Mouse (Mus musculus) hindlimb bud, embryonic 11.5 days (tissue): ENCODE measurements around the gene Olfr823.
A peak's percentile ranks its signal among the peaks of the same experiment; 100 is the strongest.
"Not testable (repeated sequence)": the region's sequence is repeated elsewhere in the genome, so short reads cannot be mapped to it uniquely, and the experiment has no call there.

Source experiments
- DNase-seq: peaks from one replicate; pipeline ENCODE4 v3.0.0-alpha.2; 2012; ENCODE audit warnings: low read depth, low spot score; ENCODE audit errors: extremely low spot score

The Olfr823 gene

DNA sequence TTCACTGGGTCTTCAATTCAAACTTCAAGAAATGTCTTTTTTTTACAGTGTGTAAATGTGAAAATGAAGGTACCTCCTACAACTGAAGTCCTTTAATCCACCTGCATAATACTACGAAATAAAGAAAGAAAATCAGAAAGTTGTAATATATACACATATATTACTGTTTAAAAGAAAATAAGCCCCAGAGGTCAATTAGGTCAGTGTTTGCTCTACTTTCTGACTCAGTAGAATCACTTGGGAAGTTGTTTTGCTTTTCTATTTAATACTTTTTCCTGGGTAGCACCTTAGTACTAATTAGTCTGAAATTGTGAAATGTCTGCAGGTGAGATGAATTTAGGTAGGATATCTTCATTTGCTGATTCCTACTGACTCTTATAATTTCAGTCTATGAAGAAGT lies at the start of gene Olfr823:
Gene Olfr823, minus strand, starts transcription at position 101 of the 400 bp plus-strand sequence.
- not testable (repeated sequence) for DNase-seq

DNA sequence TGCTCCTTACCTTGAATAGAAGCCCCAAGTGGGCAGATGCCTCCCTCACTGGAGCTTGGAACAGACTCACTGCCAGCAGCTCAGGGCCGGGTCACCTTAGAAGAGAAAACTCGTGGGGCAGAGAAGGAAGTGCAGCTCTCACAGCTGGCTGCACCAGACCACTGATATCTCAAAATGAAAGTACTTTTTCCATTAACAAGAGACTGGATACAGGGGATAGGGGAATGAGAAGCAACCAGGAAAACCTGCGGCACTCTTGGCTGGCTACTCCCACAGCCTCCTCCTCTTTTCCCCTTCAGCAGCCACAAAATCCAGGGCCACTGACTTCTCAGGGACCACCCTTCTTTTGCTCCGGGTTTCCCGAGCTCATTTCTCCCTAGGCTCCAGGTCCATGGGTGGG lies 28.9 kb upstream of the Olfr823 start:
- no peak for DNase-seq

GRCm38 (mm10) chr10:130142481-130142880 lies 27.3 kb upstream of the Olfr823 start:
- DNase-seq: not testable (repeated sequence)

DNA sequence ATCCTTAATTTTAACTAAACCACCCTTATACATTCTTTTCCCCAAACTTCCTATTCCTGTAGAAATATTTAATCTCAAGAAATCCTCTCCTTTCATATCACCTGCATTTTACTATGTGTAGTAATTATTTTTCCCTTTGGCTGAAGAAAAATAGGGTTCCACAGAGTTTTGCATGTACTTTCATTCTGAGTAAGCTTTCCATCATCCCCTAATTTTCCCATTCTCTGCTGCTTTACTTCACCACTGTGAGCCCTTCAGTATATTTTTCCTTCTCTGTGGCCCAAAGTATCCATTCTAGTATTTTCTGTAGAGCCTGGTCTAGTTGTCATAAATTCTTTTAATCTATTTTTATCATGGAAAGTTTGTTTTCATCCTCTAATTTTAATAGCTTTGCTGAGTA lies 19.6 kb upstream of the Olfr823 start:
- DNase-seq: no peak

- DNase-seq: not testable (repeated sequence)
Observed at GRCm38 (mm10) chr10:130129900-130130299, 14.7 kb upstream of the Olfr823 start, which contains the start of gene Olfr824. TSS of gene Olfr824 (minus strand) at chr10:130130000.

- not testable (repeated sequence) for DNase-seq
Observed at GRCm38 (mm10) chr10:130116045-130116444, 862 bp upstream of the Olfr823 start.

GRCm38 (mm10) chr10:130096104-130096503 lies 19.1 kb downstream of the Olfr823 start:
- no peak for DNase-seq

DNA sequence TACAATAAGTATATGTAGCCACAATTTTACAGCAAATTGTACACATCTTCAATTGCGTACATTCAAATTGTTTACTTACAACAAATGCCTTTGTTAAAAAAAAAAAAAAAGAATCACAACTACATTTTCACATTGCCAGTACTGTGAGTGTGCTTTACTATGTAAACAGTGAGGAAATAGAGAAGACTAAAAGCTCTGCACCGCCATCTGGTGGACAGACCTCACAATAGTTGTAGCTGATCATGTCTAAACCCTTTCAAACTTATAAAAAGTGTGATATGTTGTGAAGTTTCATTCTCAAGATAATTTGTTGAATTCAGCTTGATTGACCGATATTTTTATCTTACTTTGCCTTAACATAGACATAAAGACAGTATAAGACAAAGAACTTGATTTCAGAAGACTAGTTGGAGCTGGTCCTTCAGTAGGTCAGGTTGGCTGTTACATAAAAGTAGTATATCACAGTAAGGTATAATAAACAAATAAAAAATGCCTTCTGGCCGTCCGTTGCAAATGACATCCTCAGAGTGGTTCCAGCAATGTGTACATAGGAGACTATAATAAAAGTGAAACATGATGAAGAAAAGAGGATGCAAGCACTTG lies 22.2 kb downstream of the Olfr823 start:
- DNase-seq: peak; percentile 47

DNA sequence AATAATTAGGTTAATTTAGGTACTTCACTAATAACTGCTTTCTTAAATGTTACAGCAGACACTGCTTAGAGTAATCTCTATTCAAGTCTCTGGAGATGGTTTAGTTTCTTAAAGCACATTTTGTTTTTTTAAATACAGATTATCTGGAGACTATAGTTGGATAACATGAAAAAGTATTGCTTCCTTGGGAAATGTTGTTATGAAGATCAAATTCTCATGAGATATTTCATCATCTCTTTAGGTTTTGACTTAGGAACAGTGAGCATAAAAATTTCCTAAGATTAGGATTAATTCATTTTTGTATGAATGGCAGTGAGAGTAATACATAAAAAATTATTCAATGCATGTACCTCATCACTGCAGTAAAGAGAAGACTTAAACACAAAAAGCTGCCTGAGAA lies 44.3 kb downstream of the Olfr823 start, which contains the start of gene Olfr822:
Gene Olfr822, plus strand, starts transcription at position 301 of the 400 bp plus-strand sequence.
- no peak for DNase-seq
